Mouse (Mus musculus) midbrain, embryonic 15.5 days (tissue): ENCODE data around the gene Zfp536. TPM values are rescaled to one million over a fixed set of nuclear protein-coding genes. Genes with fewer than 3 reads are reported as not detected.

Experiments
- ATAC-seq: fragments of 200-750 bp; cut with Nextera tagmentation; replicated peaks from 2 replicates; pipeline ENCODE4 v1.8.0; 2017; ENCODE audit warnings: moderate TSS enrichment
- H3K27ac ChIP-seq: fragments of 300-500 bp; sonication (generic); 2 replicates; pipeline ENCODE4 v1.5.1; 2015; ENCODE audit warnings: mild to moderate bottlenecking, inconsistent platforms
- H3K27me3 ChIP-seq: fragments of 300-500 bp; sonication (generic); replicated peaks from 2 replicates; pipeline ENCODE4 v1.6.1; 2015; ENCODE audit warnings: inconsistent platforms
- H3K36me3 ChIP-seq: fragments of 300-500 bp; sonication (generic); replicated peaks from 2 replicates; pipeline ENCODE4 v1.6.1; 2015; ENCODE audit warnings: inconsistent platforms
- H3K4me1 ChIP-seq: fragments of 300-500 bp; sonication (generic); 2 replicates; pipeline ENCODE4 v1.6.1; 2015; ENCODE audit warnings: inconsistent platforms
- H3K4me2 ChIP-seq: fragments of 300-500 bp; sonication (generic); 2 replicates; pipeline ENCODE4 v1.6.1; 2015; ENCODE audit warnings: inconsistent platforms, mild to moderate bottlenecking, moderate library complexity
- H3K4me3 ChIP-seq: fragments of 300-500 bp; sonication (generic); 2 replicates; pipeline ENCODE4 v1.5.1; 2015; ENCODE audit warnings: mild to moderate bottlenecking, inconsistent platforms
- H3K9ac ChIP-seq: fragments of 300-500 bp; sonication (generic); 2 replicates; pipeline ENCODE4 v1.6.1; 2015; ENCODE audit warnings: mild to moderate bottlenecking, inconsistent platforms
- H3K9me3 ChIP-seq: fragments of 300-500 bp; sonication (generic); 2 replicates; pipeline ENCODE4 v1.6.1; 2016; ENCODE audit warnings: inconsistent platforms
- WGBS: fragments of 180-500 bp; shearing (Covaris S2); methylation state at CpG from one replicate; pipeline ENCODE4 v1.1.7; 2015; ENCODE audit warnings: mixed read lengths; 5-methylcytosine and 5-hydroxymethylcytosine counted together
- polyA plus RNA-seq: library from polyadenylated mRNA; unstranded; fragments of >200 nt; fragmentation: Nextera tagmentation; extraction: Ambion mirVana; gene quantifications from 2 replicates; pipeline ENCODE4 v1.2.1, GENCODE M21; 2015

The Zfp536 gene
- polyA plus RNA-seq, 1 experiment from 2014 or later, result 36.7 TPM

DNA sequence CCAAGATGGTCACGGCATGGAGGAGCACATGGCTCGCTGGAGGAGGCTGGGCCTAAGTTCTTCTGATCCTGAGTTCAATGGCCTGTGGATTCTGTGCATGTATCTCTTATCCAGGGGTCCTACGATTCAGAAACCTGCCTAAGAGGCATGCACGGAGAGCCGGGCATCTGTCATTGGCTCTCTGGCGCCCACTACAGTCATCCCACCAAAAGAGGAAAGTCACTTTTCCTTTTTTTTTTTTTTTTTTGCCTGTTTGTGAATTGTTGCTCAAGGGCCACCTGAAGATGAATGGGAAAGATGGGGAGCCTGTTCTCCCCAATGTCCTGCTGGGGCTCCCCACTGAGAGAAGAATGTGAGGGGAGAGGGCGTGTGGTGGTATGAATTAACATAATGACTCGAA is 301.7 kb downstream of the Zfp536 start:
- Histone ChIP-seq H3K4me1 (no peaks in the 10 kb centered on the region), H3K27me3 (no peaks in the 10 kb centered on the region), H3K4me2 (no peak overlapping the region), H3K9me3 (no peaks in the 10 kb centered on the region), H3K36me3 (no peaks in the 10 kb centered on the region), H3K9ac (no peak overlapping the region), H3K4me3 (no peak overlapping the region), H3K27ac (no peak overlapping the region)
- WGBS, result 57% methylated on average over 8 of the region's 8 CpGs
- ATAC-seq, result no peak

DNA sequence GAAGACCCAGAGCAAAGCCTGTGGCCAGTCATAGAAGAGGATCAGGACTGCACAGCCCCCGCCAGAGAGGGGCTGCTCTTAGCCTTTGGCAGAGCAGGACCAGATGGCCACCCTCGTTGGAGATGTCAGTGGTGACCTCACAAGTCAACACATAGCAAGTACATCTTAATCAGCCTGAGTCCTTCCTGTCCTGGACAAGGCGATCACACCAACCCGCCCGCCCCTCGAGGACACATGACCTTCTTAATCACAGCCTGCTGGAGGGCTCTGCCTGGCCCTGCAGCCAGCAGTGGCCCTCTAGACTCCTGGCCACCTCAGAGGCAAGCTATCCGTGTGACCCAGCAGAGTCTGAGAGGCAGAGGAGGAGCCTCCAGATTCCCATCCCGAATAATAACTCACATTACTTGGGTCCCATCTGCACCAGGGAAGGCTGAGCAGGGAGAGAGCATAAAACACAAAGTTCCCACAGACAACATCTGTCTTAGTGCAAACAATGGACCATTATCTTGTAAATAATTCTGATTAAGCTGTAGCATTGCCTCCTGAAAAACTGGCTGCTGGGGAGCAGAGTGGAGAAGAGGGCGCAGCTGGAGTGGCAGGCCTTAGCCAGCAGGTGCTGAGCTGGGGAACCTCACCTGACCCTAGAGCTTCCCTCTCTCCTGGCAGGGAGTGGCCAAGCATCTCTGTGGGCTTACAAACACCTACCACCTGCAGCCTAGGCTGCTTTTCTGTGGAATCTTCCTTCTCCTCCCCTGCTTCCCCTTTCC is 306.8 kb downstream of the Zfp536 start:
- Histone ChIP-seq H3K4me1 (no peaks in the 10 kb centered on the region), H3K9me3 (no peaks in the 10 kb centered on the region), H3K4me3 (no peak overlapping the region), H3K36me3 (no peaks in the 10 kb centered on the region), H3K27ac (no peak overlapping the region), H3K9ac (no peak overlapping the region), H3K27me3 (no peaks in the 10 kb centered on the region), H3K4me2 (no peak overlapping the region)
- WGBS, result 49% methylated on average over 9 of the region's 9 CpGs
- no peak for ATAC-seq

DNA sequence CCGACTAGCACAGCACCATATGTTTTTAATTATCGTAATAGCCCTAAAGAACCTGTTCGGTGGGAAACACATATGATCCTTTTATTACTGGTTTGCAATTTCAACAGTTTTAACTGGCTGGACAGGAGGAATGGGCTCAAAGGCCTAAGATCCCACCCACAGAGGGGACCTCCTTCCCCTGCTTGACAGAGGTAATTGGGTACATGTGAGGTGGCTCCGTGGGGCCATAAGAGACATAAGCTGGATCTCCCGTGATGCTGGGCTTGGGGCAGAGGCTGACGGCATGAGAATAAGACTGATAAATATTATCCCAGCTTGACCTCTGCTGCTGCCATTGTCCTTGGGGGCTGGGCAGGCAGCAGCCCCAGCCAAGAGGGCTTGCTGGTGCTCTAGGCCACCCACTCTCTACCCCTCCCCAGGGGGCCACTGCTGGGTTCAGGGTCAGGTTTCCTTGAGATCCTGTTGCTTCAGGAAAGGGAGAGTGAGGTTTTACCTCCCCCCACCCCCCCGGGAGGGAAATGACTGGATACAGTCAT is 309.2 kb downstream of the Zfp536 start:
- no peaks in the 10 kb centered on the region for H3K9me3 ChIP-seq
- H3K4me2 ChIP-seq, result no peak overlapping the region
- no peak overlapping the region for H3K27ac ChIP-seq
- H3K4me1 ChIP-seq, result no peaks in the 10 kb centered on the region
- 58% methylated on average over 7 of the region's 7 CpGs for WGBS
- H3K4me3 ChIP-seq, result no peak overlapping the region
- no peak overlapping the region for H3K9ac ChIP-seq
- H3K27me3 ChIP-seq, result no peaks in the 10 kb centered on the region
- no peaks in the 10 kb centered on the region for H3K36me3 ChIP-seq
- ATAC-seq, result no peak

DNA sequence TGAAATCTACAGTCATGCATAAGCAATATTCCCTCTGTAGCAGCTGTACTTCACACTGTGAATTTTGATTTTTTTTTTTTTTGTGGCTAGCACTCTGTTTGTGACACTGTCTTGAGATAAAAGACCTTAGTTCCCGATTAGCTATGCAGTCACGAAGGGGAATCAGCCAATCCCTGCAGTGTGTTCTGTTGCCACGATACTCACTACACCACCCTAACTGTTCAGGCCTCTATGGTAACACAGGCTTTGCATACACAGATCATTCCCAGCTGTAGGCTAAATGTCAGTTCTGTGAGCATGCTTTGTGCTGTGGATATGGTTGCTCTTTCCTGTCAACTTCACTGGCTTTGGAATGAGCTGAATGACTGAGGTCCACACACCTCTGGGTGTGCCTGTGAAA is 325.9 kb downstream of the Zfp536 start:
- Histone ChIP-seq H3K9me3 (no peaks in the 10 kb centered on the region), H3K9ac (no peak overlapping the region), H3K27me3 (no peaks in the 10 kb centered on the region), H3K4me3 (no peak overlapping the region), H3K27ac (no peak overlapping the region), H3K4me1 (no peaks in the 10 kb centered on the region), H3K4me2 (no peak overlapping the region), H3K36me3 (no peaks in the 10 kb centered on the region)
- WGBS, result 55% methylated on average over 3 of the region's 3 CpGs
- ATAC-seq, result 0 out of 2 replicates have a peak, but pooled peaks have one; percentile 42

DNA sequence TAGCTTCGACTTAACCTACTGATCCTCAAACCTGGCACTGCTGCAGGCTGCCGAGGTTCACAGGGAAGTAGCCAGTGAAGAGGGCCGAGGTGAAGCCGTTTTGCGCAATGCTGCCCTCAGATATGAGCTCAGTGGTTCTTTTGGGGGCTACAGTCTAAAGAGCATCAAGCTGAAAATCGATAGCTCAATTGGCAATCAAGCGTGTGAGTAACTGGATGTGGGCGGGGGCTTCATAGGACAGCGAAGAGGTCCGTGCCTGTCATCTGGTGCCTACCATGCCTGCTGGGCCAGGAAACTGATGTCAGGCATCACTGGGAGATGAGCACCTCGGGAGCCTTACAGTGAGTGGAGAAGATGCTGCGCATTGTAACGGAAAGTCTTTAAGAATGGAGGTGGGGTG is 333.5 kb downstream of the Zfp536 start:
- 84% methylated on average over 13 of the region's 13 CpGs for WGBS
- peaks cover 9% of the 10 kb centered on the region for H3K4me1 ChIP-seq
- no peak overlapping the region for H3K4me3 ChIP-seq
- H3K27ac ChIP-seq, result no peak overlapping the region
- H3K4me2 ChIP-seq, result no peak overlapping the region
- no peaks in the 10 kb centered on the region for H3K36me3 ChIP-seq
- no peak; the same call in 1 of the 2 replicates for ATAC-seq
- no peaks in the 10 kb centered on the region for H3K9me3 ChIP-seq
- H3K9ac ChIP-seq, result no peak overlapping the region
- H3K27me3 ChIP-seq, result no peaks in the 10 kb centered on the region

DNA sequence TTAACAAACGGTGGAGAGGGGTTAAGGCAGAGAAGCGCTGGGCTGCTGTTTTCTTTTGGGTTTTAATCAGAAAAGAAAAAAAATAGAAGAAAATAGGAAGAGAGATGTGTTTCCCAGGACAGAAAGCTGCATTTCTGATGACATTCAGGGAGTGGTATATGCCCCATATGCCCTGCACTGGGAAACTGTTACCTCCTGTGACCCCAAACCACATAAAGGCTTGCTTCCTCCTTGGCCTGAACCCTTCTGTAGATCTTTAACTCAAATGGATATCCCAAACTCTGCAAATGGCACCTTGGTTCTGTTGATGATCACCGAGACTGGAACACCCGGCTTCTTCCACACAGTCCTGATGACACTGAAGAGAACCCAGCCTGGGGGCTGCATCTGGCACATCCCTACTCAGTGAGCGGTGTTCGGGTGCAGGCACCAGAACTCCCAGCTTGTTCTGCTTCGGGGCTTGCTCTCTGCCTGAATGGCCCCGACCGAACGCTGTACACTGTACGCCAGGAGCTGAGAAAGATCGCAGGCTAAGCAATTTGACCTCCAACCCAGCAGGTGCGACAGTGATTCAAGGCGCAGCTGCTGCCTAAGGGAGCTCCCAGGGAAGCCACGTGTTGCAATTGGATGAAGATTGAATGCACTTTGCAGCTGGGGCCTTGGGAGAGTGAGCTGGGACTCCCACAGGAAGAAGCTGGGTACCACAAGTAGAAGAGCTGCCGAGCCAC is 334.2 kb downstream of the Zfp536 start:
- no peaks in the 10 kb centered on the region for H3K36me3 ChIP-seq
- no peak overlapping the region for H3K9ac ChIP-seq
- no peak overlapping the region for H3K4me2 ChIP-seq
- peaks cover 9% of the 10 kb centered on the region for H3K4me1 ChIP-seq
- H3K9me3 ChIP-seq, result no peaks in the 10 kb centered on the region
- H3K4me3 ChIP-seq, result no peak overlapping the region
- H3K27me3 ChIP-seq, result no peaks in the 10 kb centered on the region
- 41% methylated on average over 16 of the region's 16 CpGs for WGBS
- no peak overlapping the region for H3K27ac ChIP-seq
- peak; percentile 50; the same call in 1 of the 2 replicates for ATAC-seq

DNA sequence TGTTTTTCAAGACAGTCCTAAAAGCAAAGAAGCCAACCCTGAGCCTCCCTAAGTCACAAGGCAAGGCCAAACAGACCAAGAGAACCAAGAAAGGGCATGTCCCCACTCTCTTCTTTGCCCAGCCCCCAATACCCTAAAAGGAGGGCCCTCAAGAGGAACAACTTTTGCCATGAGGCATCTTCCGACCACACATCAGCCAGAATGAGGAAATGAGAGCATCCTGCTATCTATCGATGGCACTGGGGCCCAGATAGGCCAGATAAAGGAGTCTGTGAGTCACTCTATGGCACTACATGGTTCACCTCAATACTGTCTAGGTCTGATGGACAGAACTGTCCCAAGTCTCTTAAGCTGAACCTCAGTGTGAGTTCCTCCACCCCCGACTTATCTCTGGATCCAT is 335.6 kb downstream of the Zfp536 start:
- H3K4me3 ChIP-seq, result no peak overlapping the region
- WGBS, result 82% methylated on average over 3 of the region's 3 CpGs
- no peaks in the 10 kb centered on the region for H3K9me3 ChIP-seq
- ATAC-seq, result no peak
- no peak overlapping the region for H3K27ac ChIP-seq
- H3K9ac ChIP-seq, result no peak overlapping the region
- H3K4me2 ChIP-seq, result no peak overlapping the region
- H3K36me3 ChIP-seq, result no peaks in the 10 kb centered on the region
- peaks cover 9% of the 10 kb centered on the region for H3K4me1 ChIP-seq
- H3K27me3 ChIP-seq, result no peaks in the 10 kb centered on the region

DNA sequence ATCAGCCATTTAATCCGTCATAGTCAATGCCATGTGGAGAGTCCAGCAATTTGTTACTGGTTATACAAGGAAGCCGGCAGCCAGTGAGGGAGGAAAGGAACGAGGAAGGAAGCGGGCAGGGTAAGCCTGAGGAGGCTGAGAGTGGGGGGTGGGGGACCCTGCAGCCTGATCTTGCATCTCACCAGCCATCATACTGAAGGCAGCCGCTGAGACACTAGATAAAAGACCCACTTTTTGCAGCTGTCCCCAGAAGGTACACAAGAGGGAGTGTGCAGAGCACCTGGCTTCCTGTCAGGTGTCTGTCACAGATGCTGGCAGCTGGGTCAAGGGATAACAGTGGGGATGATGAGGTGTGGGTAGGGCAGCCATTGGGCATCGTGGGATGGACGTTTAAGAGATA is 340.3 kb downstream of the Zfp536 start:
- no peak overlapping the region for H3K4me3 ChIP-seq
- no peak overlapping the region for H3K27ac ChIP-seq
- H3K4me2 ChIP-seq, result no peak overlapping the region
- no peaks in the 10 kb centered on the region for H3K27me3 ChIP-seq
- no peaks in the 10 kb centered on the region for H3K36me3 ChIP-seq
- no peak for ATAC-seq
- H3K9me3 ChIP-seq, result no peaks in the 10 kb centered on the region
- 61% methylated on average over 7 of the region's 7 CpGs for WGBS
- no peak overlapping the region for H3K9ac ChIP-seq
- H3K4me1 ChIP-seq, result peaks cover 2% of the 10 kb centered on the region; the same call in 1 of the 2 replicates

DNA sequence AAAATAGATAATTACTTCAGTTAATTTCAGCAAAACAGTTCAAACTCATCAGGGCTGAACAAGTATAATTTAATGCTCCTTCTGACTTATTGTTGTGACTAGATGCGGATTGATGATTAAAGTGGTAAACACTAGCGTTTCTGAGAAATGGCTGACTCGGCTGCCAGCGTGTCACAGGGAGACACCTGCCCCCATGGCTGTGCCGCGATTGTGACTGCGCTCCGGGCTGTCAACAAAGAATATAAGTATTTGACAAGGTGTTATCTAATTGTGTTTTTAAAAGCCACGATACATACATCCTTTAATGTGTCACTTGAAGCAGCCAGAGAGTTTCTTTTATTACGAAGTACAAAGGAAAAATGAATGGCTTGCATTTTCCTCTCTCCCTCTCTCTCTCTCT is 342.0 kb downstream of the Zfp536 start:
- ATAC-seq, result no peak
- Histone ChIP-seq H3K4me2 (no peak overlapping the region), H3K9ac (no peak overlapping the region), H3K9me3 (no peaks in the 10 kb centered on the region), H3K27ac (no peak overlapping the region), H3K36me3 (no peaks in the 10 kb centered on the region), H3K4me3 (no peak overlapping the region), H3K4me1 (peaks cover 2% of the 10 kb centered on the region; the same call in 1 of the 2 replicates), H3K27me3 (no peaks in the 10 kb centered on the region)
- 60% methylated on average over 10 of the region's 10 CpGs for WGBS

DNA sequence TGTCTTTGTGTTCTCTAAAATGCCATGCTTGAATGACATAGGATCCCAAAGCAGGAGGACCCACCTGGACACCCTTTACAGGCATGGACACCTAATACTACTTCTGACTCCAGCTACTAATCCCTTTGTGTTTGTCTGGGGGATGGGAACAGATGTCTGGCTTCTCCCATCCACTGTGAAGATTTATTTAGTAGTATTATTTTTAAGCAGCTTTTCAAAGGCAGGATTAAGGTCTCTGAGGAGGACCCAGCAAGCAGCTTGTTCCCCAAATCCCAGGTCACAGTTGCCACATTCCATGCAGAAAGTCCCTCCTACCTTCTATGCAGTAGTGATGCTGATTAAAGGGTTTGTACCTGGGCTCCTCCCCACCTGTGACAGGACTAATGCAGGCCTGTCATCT is 347.4 kb downstream of the Zfp536 start:
- ATAC-seq, result no peak
- H3K36me3 ChIP-seq, result no peaks in the 10 kb centered on the region
- H3K4me2 ChIP-seq, result no peak overlapping the region
- no peak overlapping the region for H3K4me3 ChIP-seq
- no peaks in the 10 kb centered on the region for H3K9me3 ChIP-seq
- H3K27me3 ChIP-seq, result no peaks in the 10 kb centered on the region
- no peak overlapping the region for H3K27ac ChIP-seq
- no peaks in the 10 kb centered on the region for H3K4me1 ChIP-seq
- H3K9ac ChIP-seq, result no peak overlapping the region

DNA sequence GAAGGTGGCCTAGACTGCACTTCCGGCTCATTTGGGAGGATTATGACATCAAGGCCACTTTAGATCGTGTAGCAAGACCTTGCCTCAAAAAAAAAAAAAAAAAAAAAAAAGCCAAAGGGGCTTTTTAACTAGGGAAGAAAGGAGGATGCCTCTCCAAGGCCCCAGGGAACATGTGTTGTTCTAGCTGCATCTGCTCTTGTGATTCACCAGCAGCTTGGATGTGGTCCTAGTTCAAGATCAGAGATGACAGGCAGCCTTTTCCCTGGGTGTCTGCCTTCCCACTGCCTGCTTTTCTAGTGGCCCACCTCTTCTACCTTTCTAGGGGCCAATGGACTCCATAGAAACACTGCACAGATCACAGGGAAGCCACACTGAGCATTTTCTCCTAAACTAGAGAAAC is 350.5 kb downstream of the Zfp536 start:
- Histone ChIP-seq H3K36me3 (no peaks in the 10 kb centered on the region), H3K4me1 (no peaks in the 10 kb centered on the region), H3K9me3 (no peaks in the 10 kb centered on the region), H3K9ac (no peak overlapping the region), H3K4me3 (no peak overlapping the region), H3K27me3 (no peaks in the 10 kb centered on the region), H3K4me2 (no peak overlapping the region), H3K27ac (no peak overlapping the region)
- ATAC-seq, result no peak
- WGBS, result 38% methylated on average over 2 of the region's 2 CpGs
